Mouse (Mus musculus) megakaryocyte, embryonic 14.5 days (primary cell): Measurements from ENCODE around the gene Aspscr1.

ENCODE experiments used
- FLI1 ChIP-seq: IDR thresholded peaks from 2 replicates; pipeline ENCODE4 v1.6.1; 2012; ENCODE audit warnings: low read length, inconsistent platforms, mixed read lengths
- GATA1 ChIP-seq: IDR thresholded peaks from 3 replicates; pipeline ENCODE4 v1.6.1; 2012; ENCODE audit warnings: mixed read lengths, low read length, inconsistent platforms, borderline replicate concordance

- TF ChIP-seq GATA1 (no peak), FLI1 (no peak)
These were observed 4.2 kb downstream of the Aspscr1 start for GRCm38 (mm10) chr11:120676951-120677350.
